Comparison of ENCODE assay signal across 18 mouse cellular contexts in the genomic region with DNA sequence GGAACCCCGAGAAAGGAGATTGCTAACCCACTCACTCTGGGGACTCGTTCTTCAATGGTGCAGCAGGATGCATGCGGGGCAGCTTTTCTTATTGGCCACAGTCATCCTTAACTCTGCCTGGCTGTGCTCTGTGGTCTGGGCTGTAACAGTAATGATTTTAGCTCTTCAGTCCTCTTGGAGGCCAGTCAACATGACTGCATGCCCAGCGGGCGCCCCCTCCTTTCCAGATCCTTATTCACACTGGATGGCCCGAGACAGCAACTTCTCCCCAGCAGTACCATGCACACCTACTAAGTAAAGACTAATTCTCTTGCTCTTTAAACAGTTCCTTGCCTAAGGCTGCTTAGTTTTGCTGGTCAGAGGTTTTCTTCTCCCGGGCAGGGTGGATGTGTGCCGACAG. TPM values are rescaled to one million over a fixed set of nuclear protein-coding genes. Genes with fewer than 3 reads are reported as not detected.
DNase-seq lines count a peak whose midpoint lies in the region; ATAC-seq and TF ChIP-seq lines count a peak whose summit lies in the region.
"Had no signal": no experiment of that assay in that cellular context is flagged by ENCODE, and none has a peak within 500 bp of the region (broad histone marks: within the 10 kb centered on the region; RNA-seq: fewer than 3 reads in every experiment).

No protein-coding gene starts in this region.

- H3K36me3 ChIP-seq in lung, embryonic 16.5 days (ENCODE audit: control insufficient read depth, insufficient read depth, low read length), result 0 out of 2 replicates have a peak, but pooled peaks cover 2% of the 10 kb centered on the region
- H3K36me3 ChIP-seq: embryonic facial prominence, embryonic 12.5 days; forebrain, embryonic 15.5 days; G1E; heart, embryonic 15.5 days; hindbrain, embryonic 13.5 days had no signal

- no peak for ATAC-seq in lung, embryonic 16.5 days (ENCODE audit: low read depth)
- no peak for ATAC-seq in activated CD4-positive, CD25-positive, alpha-beta regulatory T cell, adult 4 months

- TF ChIP-seq CTCF in layer of hippocampus, adult 2 months (conservative IDR thresholded peaks at IDR 0.05), result no peak

- no peaks in the 10 kb centered on the region for H3K27me3 ChIP-seq in lung, embryonic 16.5 days (ENCODE audit: control insufficient read depth, insufficient read depth, low read depth, low read length)
- H3K27me3 ChIP-seq: embryonic facial prominence, embryonic 12.5 days; forebrain, embryonic 15.5 days; heart, embryonic 15.5 days; hindbrain, embryonic 13.5 days had no signal

- peak overlapping the region; percentile 9; the same call in 1 of the 2 replicates for H3K27ac ChIP-seq in layer of hippocampus, adult 2 months
- 0 out of 2 replicates have a peak overlapping the region, but pooled peaks have one; percentile 10 for H3K27ac ChIP-seq in lung, embryonic 16.5 days (ENCODE audit: low read length)
- H3K27ac ChIP-seq: embryonic facial prominence, embryonic 12.5 days; forebrain, embryonic 15.5 days; heart, embryonic 15.5 days; hindbrain, embryonic 13.5 days; hindbrain, postnatal 0 days had no signal

- H3K9me3 ChIP-seq in lung, embryonic 16.5 days (ENCODE audit: control insufficient read depth, low read length), result no peaks in the 10 kb centered on the region
- H3K9me3 ChIP-seq: embryonic facial prominence, embryonic 12.5 days; forebrain, embryonic 15.5 days; heart, embryonic 15.5 days; hindbrain, embryonic 13.5 days had no signal

- WGBS in lung, embryonic 16.5 days, result 87% methylated on average over 8 of the region's 8 CpGs

- H3K4me3 ChIP-seq in layer of hippocampus, adult 2 months, result no peak overlapping the region
- H3K4me3 ChIP-seq in lung, embryonic 16.5 days (ENCODE audit: low read length), result no peak overlapping the region
- H3K4me3 ChIP-seq: embryonic facial prominence, embryonic 12.5 days; forebrain, embryonic 15.5 days; heart, embryonic 15.5 days; hindbrain, embryonic 13.5 days had no signal

- DNase-seq in layer of hippocampus, adult 2 months (ENCODE audit: low spot score in 2 of 2), result no peak
- no peak for DNase-seq in layer of hippocampus, adult 11-12 months (ENCODE audit: low spot score)
- DNase-seq in lung, postnatal 36 days, result no peak
- DNase-seq in NIH3T3 (ENCODE audit: low read depth), result peak; percentile 87
- DNase-seq in c-Kit-positive CD71-positive TER-119-positive erythroid progenitor cells, embryonic 14.5 days (ENCODE audit: low spot score), result no peak
- DNase-seq: cerebellum, adult 11-12 months; cerebellum, adult 9-10 months; cerebellum, postnatal 25 days; gastrocnemius, postnatal 36 days; heart, postnatal 14 days had no signal

- peak overlapping the region; percentile 35; the same call in 1 of the 2 replicates for H3K9ac ChIP-seq in lung, embryonic 16.5 days (ENCODE audit: low read length)
- H3K9ac ChIP-seq: embryonic facial prominence, embryonic 12.5 days; forebrain, embryonic 15.5 days; heart, embryonic 15.5 days; hindbrain, embryonic 13.5 days had no signal

- peaks cover 10% of the 10 kb centered on the region for H3K4me1 ChIP-seq in lung, embryonic 16.5 days (replicated peaks; ENCODE audit: control insufficient read depth, insufficient read depth, low read length)

- H3K4me2 ChIP-seq in lung, embryonic 16.5 days (ENCODE audit: low read depth, low read length), result no peak overlapping the region
- H3K4me2 ChIP-seq: embryonic facial prominence, embryonic 12.5 days; forebrain, embryonic 15.5 days; heart, embryonic 15.5 days; hindbrain, embryonic 13.5 days had no signal

RNA-seq across cellular contexts. Expression of a gene that starts 4.4 kb away (rescaled TPM):
- 1 to 10 TPM; 4.7 to 5.0 TPM for total RNA-seq in layer of hippocampus, adult 2 months (2021)
- polyA plus RNA-seq in lung, embryonic 16.5 days (2015; fragmentation: Nextera tagmentation; extraction: Ambion mirVana), result 14.5 and 14.6 TPM in 2 replicates
- polyA plus RNA-seq in activated CD4-positive, CD25-positive, alpha-beta regulatory T cell, adult 4 months (2017; shearing (Covaris generic)), result 1 to 10 TPM in 1 of 2 experiments, under 1 TPM in 1; 0.23 to 1.6 TPM
- polyA plus RNA-seq: G1E had no signal
